Comparison of ENCODE assay signal across 27 mouse cellular contexts in genomic region chr17:65629943-65630342, GRCm38 (mm10). TPM values are rescaled to one million over a fixed set of nuclear protein-coding genes. Genes with fewer than 3 reads are reported as not detected.
A peak's percentile ranks its signal among the peaks of the same experiment; 100 is the strongest.
DNase-seq lines count a peak whose midpoint lies in the region; ATAC-seq and TF ChIP-seq lines count a peak whose summit lies in the region.
"Had no signal": no experiment of that assay in that cellular context is flagged by ENCODE, and none has a peak within 500 bp of the region (broad histone marks: within the 10 kb centered on the region; RNA-seq: fewer than 3 reads in every experiment).

No protein-coding gene starts in this region.

- H3K4me2 ChIP-seq in forebrain, embryonic 16.5 days (ENCODE audit: low read length), result no peak overlapping the region
- H3K4me2 ChIP-seq: embryonic facial prominence, embryonic 15.5 days; forebrain, embryonic 12.5 days; hindbrain, embryonic 13.5 days had no signal

- H3K9me3 ChIP-seq in forebrain, embryonic 16.5 days (ENCODE audit: control insufficient read depth, low read length), result no peaks in the 10 kb centered on the region
- H3K9me3 ChIP-seq: embryonic facial prominence, embryonic 15.5 days; forebrain, embryonic 12.5 days; heart, embryonic 10.5 days; hindbrain, embryonic 13.5 days had no signal

- ATAC-seq in common myeloid progenitor, adult 5-6 weeks (replicated peaks; ENCODE audit: low read depth, poor library complexity, severe bottlenecking), result peak; percentile 64
- peak; percentile 90 for ATAC-seq in megakaryocyte progenitor cell, adult 5-6 weeks (replicated peaks; ENCODE audit: poor library complexity)
- ATAC-seq in forebrain, embryonic 16.5 days, result no peak
- ATAC-seq: forebrain, postnatal 0 days; hindbrain, postnatal 0 days had no signal

- H3K4me1 ChIP-seq in forebrain, embryonic 16.5 days (replicated peaks; ENCODE audit: control insufficient read depth, insufficient read depth, low read length), result no peaks in the 10 kb centered on the region
- H3K4me1 ChIP-seq: forebrain, embryonic 12.5 days; hindbrain, embryonic 13.5 days had no signal

- H3K79me2 ChIP-seq in C2C12 (ENCODE audit: control insufficient read depth, insufficient read depth), result no peaks in the 10 kb centered on the region

- no peak overlapping the region for H3ac ChIP-seq in C2C12 (ENCODE audit: control insufficient read depth, insufficient read length, low read depth)

- H3K36me3 ChIP-seq in C2C12 (ENCODE audit: control insufficient read depth, insufficient read depth), result no peaks in the 10 kb centered on the region
- no peaks in the 10 kb centered on the region for H3K36me3 ChIP-seq in forebrain, embryonic 16.5 days (ENCODE audit: control insufficient read depth, insufficient read depth)
- H3K36me3 ChIP-seq: embryonic facial prominence, embryonic 15.5 days; forebrain, embryonic 12.5 days; heart, embryonic 10.5 days; hindbrain, embryonic 13.5 days had no signal

- H3K27ac ChIP-seq in forebrain, embryonic 16.5 days (ENCODE audit: low read length), result no peak overlapping the region
- H3K27ac ChIP-seq: embryonic facial prominence, embryonic 15.5 days; forebrain, embryonic 12.5 days; gastrocnemius, adult 2 months; heart, embryonic 10.5 days; hindbrain, embryonic 13.5 days; hindbrain, postnatal 0 days had no signal

- no peak overlapping the region for H3K4me3 ChIP-seq in C2C12 (ENCODE audit: insufficient read depth, poor library complexity, severe bottlenecking)
- H3K4me3 ChIP-seq in forebrain, embryonic 16.5 days (replicated peaks; ENCODE audit: low read length), result no peak overlapping the region
- H3K4me3 ChIP-seq: embryonic facial prominence, embryonic 15.5 days; forebrain, embryonic 12.5 days; gastrocnemius, adult 2 months; heart, embryonic 10.5 days; hindbrain, embryonic 13.5 days had no signal

- no peaks in the 10 kb centered on the region for H3K79me3 ChIP-seq in C2C12 (ENCODE audit: low read depth)

- no peak overlapping the region for H3K9ac ChIP-seq in forebrain, embryonic 16.5 days (replicated peaks; ENCODE audit: low read depth, low read length)
- H3K9ac ChIP-seq: embryonic facial prominence, embryonic 15.5 days; forebrain, embryonic 12.5 days; forebrain, postnatal 0 days; hindbrain, embryonic 13.5 days had no signal

- TF ChIP-seq CTCF in C2C12 (IDR thresholded peaks at IDR 0.05; ENCODE audit: control insufficient read depth, insufficient read depth, insufficient read length), result no peak

- WGBS in forebrain, embryonic 16.5 days, result 77% methylated on average over 6 of the region's 6 CpGs

- peak; percentile 84 for DNase-seq in 3T3-L1 (ENCODE audit: low read depth, low spot score)
- no peak for DNase-seq in thymus, postnatal 4 days
- no peak for DNase-seq in kidney, adult 11 months
- DNase-seq: adrenal gland, adult 8-10 months; adrenal gland, postnatal 36 days; B cell, adult 2 months; cerebellum, adult 2 months; cerebellum, postnatal 10 days; embryo, embryonic 11 days; forebrain, postnatal 0 days; gastrocnemius, adult 2 months; gastrocnemius, postnatal 25 days; heart, adult 18-20 months; heart, postnatal 10 days had no signal

- no peaks in the 10 kb centered on the region for H3K27me3 ChIP-seq in C2C12 (ENCODE audit: control insufficient read depth, insufficient read depth, insufficient read length)
- H3K27me3 ChIP-seq in forebrain, embryonic 16.5 days (replicated peaks; ENCODE audit: control insufficient read depth, insufficient read depth, low read length), result no peaks in the 10 kb centered on the region
- H3K27me3 ChIP-seq: embryonic facial prominence, embryonic 15.5 days; forebrain, embryonic 12.5 days; hindbrain, embryonic 13.5 days had no signal

TF ChIP-seq in C2C12, 6 proteins besides CTCF, POLR2A, EP300 and RAD21:
- TF ChIP-seq MAX (IDR thresholded peaks at IDR 0.05) (no peak), MYOD1 (IDR thresholded peaks at IDR 0.05; ENCODE audit: control insufficient read depth, insufficient read length, low read depth) (peak; percentile 18)

RNA-seq across cellular contexts. Expression of gene Txndc2, which starts 12.0 kb away (rescaled TPM):
- polyA plus RNA-seq in C2C12 (2012; fragmentation: generic; extraction: Trizol), result 0.12 TPM
- not detected in 2 replicates for total RNA-seq in common myeloid progenitor, adult 5-6 weeks (2017)
- total RNA-seq in megakaryocyte progenitor cell, adult 5-6 weeks (2015), result 0.17 and 0.22 TPM in 2 replicates
- not detected in 2 replicates for total RNA-seq in megakaryocyte progenitor cell, adult 5-6 weeks (2017)
- 0.11 TPM in 1 of 2 replicates, not detected in the other for polyA plus RNA-seq in forebrain, embryonic 16.5 days (2015; fragmentation: Nextera tagmentation; extraction: Ambion mirVana)
- total RNA-seq: gastrocnemius, adult 2 months; gastrocnemius, postnatal 25 days; heart, adult 18-20 months; hematopoietic stem cell, adult 5-6 weeks; hindbrain, postnatal 0 days; MEL had no signal
- polyA plus RNA-seq: forebrain, postnatal 0 days; heart, embryonic 10.5 days; heart, embryonic 14.5 days; intestine, embryonic 14.5 days had no signal

RNA-seq across cellular contexts. Expression of gene Vapa, which starts 16.6 kb away (rescaled TPM):
- polyA plus RNA-seq in C2C12 (2012; fragmentation: generic; extraction: Trizol), result 58.3 TPM
- 57.9 and 68.4 TPM in 2 replicates for total RNA-seq in common myeloid progenitor, adult 5-6 weeks (2017)
- 195 and 214 TPM in 2 replicates for total RNA-seq in megakaryocyte progenitor cell, adult 5-6 weeks (2015)
- total RNA-seq in megakaryocyte progenitor cell, adult 5-6 weeks (2017), result 141 and 147 TPM in 2 replicates
- 241 and 271 TPM in 2 replicates for polyA plus RNA-seq in forebrain, embryonic 16.5 days (2015; fragmentation: Nextera tagmentation; extraction: Ambion mirVana)
